Mouse (Mus musculus): ENCODE measurements around the gene Nlgn1. TPM values are rescaled to one million over a fixed set of nuclear protein-coding genes. Genes with fewer than 3 reads are reported as not detected.

The Nlgn1 gene
- polyA plus RNA-seq, 1 experiment from 2014 or later = 15.9 TPM

DNA sequence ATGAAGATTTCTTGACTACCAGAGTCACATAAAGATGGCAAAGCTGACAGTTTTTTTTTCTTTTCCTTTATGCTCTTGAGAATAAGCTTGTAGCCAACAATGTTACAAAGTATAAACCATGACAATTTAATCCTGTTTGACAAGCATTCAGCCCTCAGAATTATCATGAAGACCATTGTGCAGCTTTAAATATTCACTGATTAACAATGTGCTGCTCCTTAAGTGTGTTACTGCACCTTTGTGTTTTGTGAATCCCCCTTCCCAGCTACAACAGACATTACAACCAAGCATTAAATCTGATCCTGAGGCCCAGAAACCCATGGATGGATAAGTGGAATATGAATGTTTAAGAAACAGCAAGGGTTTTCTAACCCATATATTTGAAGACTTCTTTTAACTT is 434.8 kb downstream of the Nlgn1 start:
- no peak for DNase-seq (ENCODE audit: low spot score)
- H3K27me3 ChIP-seq (replicated peaks; ENCODE audit: control insufficient read depth, insufficient read depth, low read length) = no peaks in the 10 kb centered on the region
- H3K9me3 ChIP-seq (replicated peaks; ENCODE audit: control insufficient read depth, low read length) = 0 out of 2 replicates have a peak, but pooled peaks cover 4% of the 10 kb centered on the region
- no peak overlapping the region for H3K4me2 ChIP-seq (ENCODE audit: low read length)
- H3K4me1 ChIP-seq (ENCODE audit: control insufficient read depth, insufficient read depth, low read length) = no peaks in the 10 kb centered on the region
- H3K36me3 ChIP-seq (ENCODE audit: control insufficient read depth, insufficient read depth, low read length) = no peaks in the 10 kb centered on the region
- H3K9ac ChIP-seq (ENCODE audit: low read length) = no peak overlapping the region
- no peak for ATAC-seq
- no peak overlapping the region for H3K4me3 ChIP-seq (ENCODE audit: low read depth, low read length)
- no peak overlapping the region for H3K27ac ChIP-seq (ENCODE audit: low read depth, low read length)

DNA sequence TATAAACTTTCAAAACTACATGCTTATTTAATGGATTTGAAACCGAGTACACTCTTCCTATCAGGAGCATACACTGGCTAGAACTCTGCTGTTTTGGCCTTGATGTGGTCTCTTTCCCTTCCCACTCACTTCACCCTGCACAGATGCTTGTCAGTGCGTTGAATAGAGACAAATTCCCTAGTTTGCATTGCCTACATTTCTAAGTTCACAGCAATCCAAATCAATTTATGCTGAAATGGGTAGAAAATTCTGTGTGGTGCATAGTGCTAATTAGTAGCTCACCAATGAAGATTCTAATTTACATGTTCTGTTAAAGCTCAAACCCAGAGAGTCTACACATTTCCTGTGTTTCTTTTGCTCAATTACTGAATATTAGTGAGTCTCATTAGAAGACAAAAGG is 447.5 kb downstream of the Nlgn1 start:
- peak; percentile 72 for DNase-seq (ENCODE audit: low spot score)
- ATAC-seq = peak; percentile 85
- H3K27me3 ChIP-seq (replicated peaks; ENCODE audit: control insufficient read depth, insufficient read depth, low read length) = no peaks in the 10 kb centered on the region
- WGBS = 21% methylated on average over 2 of the region's 2 CpGs
- H3K4me1 ChIP-seq (ENCODE audit: control insufficient read depth, insufficient read depth, low read length) = no peaks in the 10 kb centered on the region
- no peak overlapping the region for H3K27ac ChIP-seq (ENCODE audit: low read depth, low read length)
- H3K9me3 ChIP-seq (replicated peaks; ENCODE audit: control insufficient read depth, low read length) = no peaks in the 10 kb centered on the region
- H3K4me3 ChIP-seq (ENCODE audit: low read depth, low read length) = no peak overlapping the region
- no peaks in the 10 kb centered on the region for H3K36me3 ChIP-seq (ENCODE audit: control insufficient read depth, insufficient read depth, low read length)
- no peak overlapping the region for H3K9ac ChIP-seq (ENCODE audit: low read length)
- H3K4me2 ChIP-seq (ENCODE audit: low read length) = no peak overlapping the region

DNA sequence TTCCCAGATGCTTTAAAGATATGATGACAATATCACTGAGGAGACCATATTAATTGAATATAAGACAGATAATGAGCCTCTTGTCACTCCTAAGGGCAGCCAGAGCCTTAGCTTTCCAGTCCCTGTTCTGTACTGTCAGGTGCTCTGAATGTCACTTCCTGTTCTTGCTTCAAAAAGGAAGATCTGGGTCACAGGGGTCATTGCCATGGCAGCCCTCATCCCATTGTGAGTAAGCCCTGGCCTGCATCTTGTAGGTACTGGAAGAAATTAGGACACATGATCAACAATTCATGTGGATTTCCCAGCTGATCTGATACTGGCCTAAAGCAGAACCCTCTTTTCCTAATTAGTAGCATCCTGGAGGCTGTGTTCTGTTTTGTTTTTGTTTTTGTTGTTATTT is 463.1 kb downstream of the Nlgn1 start:
- DNase-seq (ENCODE audit: low spot score) (no peak), ATAC-seq (no peak)
- H3K9me3 ChIP-seq (replicated peaks; ENCODE audit: control insufficient read depth, low read length) = no peaks in the 10 kb centered on the region

DNA sequence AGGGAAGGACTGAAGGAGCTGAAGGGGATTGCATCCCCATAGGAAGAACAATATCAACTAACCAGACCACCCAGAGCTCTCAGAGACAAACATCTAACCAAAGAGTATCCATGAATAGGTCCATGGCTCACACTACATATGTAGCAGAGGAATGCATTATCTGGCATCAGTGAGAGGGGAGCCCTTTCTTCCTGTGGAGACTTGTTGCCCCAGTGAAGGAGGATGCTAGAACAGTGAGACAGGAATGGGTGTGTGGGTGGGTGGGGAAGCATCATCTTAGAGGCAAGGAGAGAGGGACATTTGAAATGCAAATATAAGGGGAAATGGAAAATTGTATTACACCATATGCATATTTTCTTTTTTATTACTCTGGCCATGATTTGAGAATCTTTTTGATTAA is 473.9 kb downstream of the Nlgn1 start:
- Histone ChIP-seq H3K4me2 (ENCODE audit: low read length) (no peak overlapping the region), H3K27ac (ENCODE audit: low read depth, low read length) (no peak overlapping the region), H3K27me3 (replicated peaks; ENCODE audit: control insufficient read depth, insufficient read depth, low read length) (no peaks in the 10 kb centered on the region), H3K36me3 (ENCODE audit: control insufficient read depth, insufficient read depth, low read length) (no peaks in the 10 kb centered on the region), H3K9me3 (replicated peaks; ENCODE audit: control insufficient read depth, low read length) (no peaks in the 10 kb centered on the region), H3K4me1 (ENCODE audit: control insufficient read depth, insufficient read depth, low read length) (no peaks in the 10 kb centered on the region), H3K4me3 (ENCODE audit: low read depth, low read length) (no peak overlapping the region), H3K9ac (ENCODE audit: low read length) (no peak overlapping the region)
- DNase-seq (ENCODE audit: low spot score) (no peak), ATAC-seq (no peak)

More for the DNA sequence above, 463.1 kb downstream of the Nlgn1 start:
- Histone ChIP-seq H3K4me2 (ENCODE audit: low read length) (no peak overlapping the region), H3K27me3 (replicated peaks; ENCODE audit: control insufficient read depth, insufficient read depth, low read length) (no peaks in the 10 kb centered on the region), H3K4me3 (ENCODE audit: low read depth, low read length) (no peak overlapping the region), H3K9ac (ENCODE audit: low read length) (no peak overlapping the region), H3K36me3 (ENCODE audit: control insufficient read depth, insufficient read depth, low read length) (no peaks in the 10 kb centered on the region), H3K4me1 (ENCODE audit: control insufficient read depth, insufficient read depth, low read length) (no peaks in the 10 kb centered on the region), H3K27ac (ENCODE audit: low read depth, low read length) (no peak overlapping the region)

DNA sequence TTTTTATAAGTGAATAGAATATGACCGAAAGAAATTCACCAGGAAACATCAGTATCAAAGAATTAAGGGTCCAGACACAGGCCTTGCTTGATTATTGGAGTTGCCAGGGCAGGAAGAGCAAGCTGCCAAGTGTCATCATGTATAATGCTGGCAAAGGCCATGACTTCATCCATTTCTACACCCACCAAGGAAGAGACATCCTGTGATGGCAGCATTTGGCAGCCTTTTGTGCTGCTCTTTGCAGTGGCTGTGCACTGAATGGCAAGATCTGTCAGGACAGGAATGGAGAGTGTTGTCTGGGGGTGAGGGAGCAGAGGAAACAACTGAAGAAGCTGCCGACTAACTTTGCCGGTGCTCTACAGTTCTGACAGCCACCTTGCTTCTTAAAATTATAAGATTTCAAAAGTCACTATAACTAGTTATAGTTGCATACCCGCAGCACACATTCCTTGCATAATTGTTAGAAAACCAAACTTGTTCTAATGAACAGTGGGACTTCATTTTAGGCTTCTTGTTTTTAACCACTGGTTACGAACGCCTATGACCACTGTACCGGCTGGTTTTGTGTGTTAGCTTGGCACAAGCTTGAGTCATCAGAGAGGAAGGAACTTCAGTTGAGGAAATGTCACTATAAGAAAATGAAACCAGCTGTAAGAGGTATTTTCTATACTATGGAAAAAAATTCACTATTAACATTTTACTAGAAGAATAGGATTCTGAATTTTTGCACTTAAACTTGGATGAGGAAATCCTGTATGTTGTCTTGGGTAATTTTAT is 487.4 kb downstream of the Nlgn1 start:
- Histone ChIP-seq H3K4me1 (ENCODE audit: control insufficient read depth, insufficient read depth, low read length) (no peaks in the 10 kb centered on the region), H3K4me2 (ENCODE audit: low read length) (no peak overlapping the region), H3K27ac (ENCODE audit: low read depth, low read length) (no peak overlapping the region), H3K4me3 (ENCODE audit: low read depth, low read length) (no peak overlapping the region), H3K36me3 (ENCODE audit: control insufficient read depth, insufficient read depth, low read length) (no peaks in the 10 kb centered on the region), H3K9ac (ENCODE audit: low read length) (no peak overlapping the region), H3K9me3 (replicated peaks; ENCODE audit: control insufficient read depth, low read length) (no peaks in the 10 kb centered on the region), H3K27me3 (replicated peaks; ENCODE audit: control insufficient read depth, insufficient read depth, low read length) (no peaks in the 10 kb centered on the region)
- ATAC-seq = no peak
- WGBS = 82% methylated on average over 7 of the region's 7 CpGs
- no peak for DNase-seq (ENCODE audit: low spot score)

DNA sequence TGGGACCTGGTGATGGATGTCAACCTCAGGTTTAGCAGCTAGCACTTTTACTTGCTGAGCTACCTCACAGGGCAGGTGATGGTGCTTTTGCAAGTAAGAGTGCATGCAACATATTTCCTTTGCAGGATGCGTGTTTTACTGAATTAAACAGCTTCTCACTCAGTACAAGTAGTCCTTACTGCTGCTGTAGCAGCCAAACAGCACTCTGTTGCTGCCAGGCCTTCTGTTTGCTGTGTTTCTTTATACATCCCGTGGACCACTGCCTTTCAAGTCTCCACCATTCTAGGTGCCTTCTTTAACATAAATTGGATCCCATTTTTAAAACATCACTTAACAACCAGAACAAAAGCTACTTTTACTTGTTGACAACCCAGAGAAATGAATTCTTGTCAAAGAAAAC is 502.0 kb downstream of the Nlgn1 start:
- 79% methylated on average over 2 of the region's 2 CpGs for WGBS
- DNase-seq (ENCODE audit: low spot score) = no peak

DNA sequence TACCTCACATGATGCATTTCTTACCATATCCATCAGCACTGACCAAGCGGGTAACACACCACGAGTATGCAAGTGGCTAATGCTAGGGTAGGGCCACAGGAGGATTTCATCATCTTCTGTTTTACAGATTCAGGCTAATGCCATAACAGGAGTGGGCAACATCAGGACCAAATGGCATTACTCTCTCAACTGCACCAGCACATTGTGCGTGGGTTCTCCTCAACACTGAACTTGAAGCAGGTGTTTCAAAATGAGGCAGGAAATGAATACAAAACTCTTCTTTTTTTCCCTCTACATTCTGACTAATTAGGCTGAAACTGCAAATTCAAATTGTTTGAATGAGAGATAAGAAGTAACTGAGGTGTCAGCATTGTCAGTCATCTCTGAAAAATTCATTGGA is 518.9 kb downstream of the Nlgn1 start:
- H3K4me2 ChIP-seq (ENCODE audit: low read length) = no peak overlapping the region
- H3K4me3 ChIP-seq (ENCODE audit: low read depth, low read length) = no peak overlapping the region
- WGBS = 89% methylated on average over 3 of the region's 3 CpGs
- no peak overlapping the region for H3K27ac ChIP-seq (ENCODE audit: low read depth, low read length)
- no peaks in the 10 kb centered on the region for H3K27me3 ChIP-seq (replicated peaks; ENCODE audit: control insufficient read depth, insufficient read depth, low read length)
- no peak overlapping the region for H3K9ac ChIP-seq (ENCODE audit: low read length)
- ATAC-seq (no peak), DNase-seq (ENCODE audit: low spot score) (no peak)
- H3K9me3 ChIP-seq (replicated peaks; ENCODE audit: control insufficient read depth, low read length) = no peaks in the 10 kb centered on the region
- no peaks in the 10 kb centered on the region for H3K4me1 ChIP-seq (ENCODE audit: control insufficient read depth, insufficient read depth, low read length)
- H3K36me3 ChIP-seq (ENCODE audit: control insufficient read depth, insufficient read depth, low read length) = no peaks in the 10 kb centered on the region

More for the DNA sequence above, 502.0 kb downstream of the Nlgn1 start:
- no peaks in the 10 kb centered on the region for H3K36me3 ChIP-seq (ENCODE audit: control insufficient read depth, insufficient read depth, low read length)
- no peaks in the 10 kb centered on the region for H3K27me3 ChIP-seq (replicated peaks; ENCODE audit: control insufficient read depth, insufficient read depth, low read length)
- no peak overlapping the region for H3K27ac ChIP-seq (ENCODE audit: low read depth, low read length)
- no peaks in the 10 kb centered on the region for H3K9me3 ChIP-seq (replicated peaks; ENCODE audit: control insufficient read depth, low read length)
- no peak overlapping the region for H3K4me3 ChIP-seq (ENCODE audit: low read depth, low read length)
- ATAC-seq = no peak
- H3K4me2 ChIP-seq (ENCODE audit: low read length) = no peak overlapping the region
- no peak overlapping the region for H3K9ac ChIP-seq (ENCODE audit: low read length)
- H3K4me1 ChIP-seq (ENCODE audit: control insufficient read depth, insufficient read depth, low read length) = no peaks in the 10 kb centered on the region

DNA sequence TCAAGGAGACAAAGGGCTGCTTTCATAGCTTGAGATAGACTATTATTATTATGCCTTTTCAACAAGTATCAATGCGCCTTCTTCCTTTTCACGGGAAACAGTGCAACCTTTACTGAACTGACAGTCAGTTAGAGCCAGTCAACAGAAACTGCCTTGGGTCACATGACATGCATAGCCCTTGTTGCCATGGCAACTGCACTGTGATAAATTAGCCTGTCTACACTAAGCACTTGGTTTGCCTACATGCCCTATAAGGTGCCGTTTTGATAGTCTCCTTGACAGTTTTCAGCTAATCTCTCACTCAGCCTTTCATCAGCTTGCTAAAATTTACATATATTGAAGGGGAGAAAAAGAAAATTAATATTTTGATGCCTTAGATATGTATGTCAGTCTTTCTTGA is 524.7 kb downstream of the Nlgn1 start:
- H3K4me1 ChIP-seq (ENCODE audit: control insufficient read depth, insufficient read depth, low read length) = no peaks in the 10 kb centered on the region
- no peak overlapping the region for H3K9ac ChIP-seq (ENCODE audit: low read length)
- peak; percentile 95 for ATAC-seq
- no peak overlapping the region for H3K4me2 ChIP-seq (ENCODE audit: low read length)
- no peaks in the 10 kb centered on the region for H3K36me3 ChIP-seq (ENCODE audit: control insufficient read depth, insufficient read depth, low read length)
- no peak overlapping the region for H3K27ac ChIP-seq (ENCODE audit: low read depth, low read length)
- no peaks in the 10 kb centered on the region for H3K9me3 ChIP-seq (replicated peaks; ENCODE audit: control insufficient read depth, low read length)
- no peaks in the 10 kb centered on the region for H3K27me3 ChIP-seq (replicated peaks; ENCODE audit: control insufficient read depth, insufficient read depth, low read length)
- no peak overlapping the region for H3K4me3 ChIP-seq (ENCODE audit: low read depth, low read length)
- peak; percentile 95 for DNase-seq (ENCODE audit: low spot score)
- WGBS = 27% methylated on average over 3 of the region's 3 CpGs

DNA sequence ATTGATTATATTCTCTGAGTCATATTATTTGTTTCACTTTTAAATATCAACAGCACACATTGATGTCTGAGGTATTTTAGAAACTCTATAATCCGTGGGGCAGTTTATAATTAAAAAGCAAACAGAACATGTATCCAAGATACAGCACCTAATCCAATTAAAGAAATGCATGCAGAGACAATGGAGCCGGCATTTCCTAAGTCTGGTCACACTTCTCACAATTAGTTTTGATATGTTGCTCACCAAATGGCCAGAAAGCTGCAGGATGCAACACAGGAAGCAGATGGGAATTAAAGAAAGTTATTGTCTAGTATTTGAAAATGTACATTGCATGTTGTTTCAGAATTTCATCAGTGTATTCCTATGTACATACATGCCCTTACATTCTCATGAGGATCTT is 550.6 kb downstream of the Nlgn1 start:
- Histone ChIP-seq H3K36me3 (ENCODE audit: control insufficient read depth, insufficient read depth, low read length) (no peaks in the 10 kb centered on the region), H3K9ac (ENCODE audit: low read length) (no peak overlapping the region), H3K9me3 (replicated peaks; ENCODE audit: control insufficient read depth, low read length) (no peaks in the 10 kb centered on the region), H3K4me3 (ENCODE audit: low read depth, low read length) (no peak overlapping the region), H3K27me3 (replicated peaks; ENCODE audit: control insufficient read depth, insufficient read depth, low read length) (no peaks in the 10 kb centered on the region), H3K4me1 (ENCODE audit: control insufficient read depth, insufficient read depth, low read length) (no peaks in the 10 kb centered on the region), H3K4me2 (ENCODE audit: low read length) (no peak overlapping the region), H3K27ac (ENCODE audit: low read depth, low read length) (no peak overlapping the region)
- WGBS = 44% methylated on average over 2 of the region's 2 CpGs
- DNase-seq (ENCODE audit: low spot score) = no peak
- no peak for ATAC-seq

All from forebrain, embryonic 14.5 days (tissue).